In the genomic region with DNA sequence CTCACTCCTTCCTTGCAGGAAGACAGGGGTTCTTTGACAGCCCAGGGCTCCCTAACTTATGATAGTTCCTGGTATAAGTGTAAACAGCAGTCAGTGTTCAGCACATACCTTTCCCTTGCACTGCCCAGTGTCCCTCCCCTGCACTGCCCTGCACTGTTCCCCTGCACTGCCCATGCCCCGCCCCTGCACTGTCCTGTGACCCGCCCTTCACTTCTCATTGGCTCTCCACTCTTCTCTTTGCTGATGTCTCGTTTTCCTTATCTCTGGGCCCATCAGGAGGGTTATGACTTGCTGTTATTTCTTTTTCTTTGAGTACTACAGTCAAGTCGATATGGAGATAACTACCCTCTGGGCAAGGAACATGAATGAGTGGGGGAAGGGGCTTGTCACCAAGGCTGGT, we compare ENCODE assay signal across 14 mouse cellular contexts. TPM values are rescaled to one million over a fixed set of nuclear protein-coding genes. Genes with fewer than 3 reads are reported as not detected.
DNase-seq lines count a peak whose midpoint lies in the region; ATAC-seq and TF ChIP-seq lines count a peak whose summit lies in the region.
"Had no signal": no experiment of that assay in that cellular context is flagged by ENCODE, and none has a peak within 500 bp of the region (broad histone marks: within the 10 kb centered on the region; RNA-seq: fewer than 3 reads in every experiment).

No protein-coding gene starts in this region.

- H3K36me3 ChIP-seq in midbrain, embryonic 11.5 days (ENCODE audit: control insufficient read depth, insufficient read depth, low read length), result no peaks in the 10 kb centered on the region
- no peaks in the 10 kb centered on the region for H3K36me3 ChIP-seq in midbrain, postnatal 0 days (ENCODE audit: insufficient read depth, low read length)
- H3K36me3 ChIP-seq in liver, embryonic 12.5 days, result no peaks in the 10 kb centered on the region
- H3K36me3 ChIP-seq in stomach, embryonic 15.5 days, result no peaks in the 10 kb centered on the region
- H3K36me3 ChIP-seq: lung, embryonic 15.5 days had no signal

- no peak overlapping the region for H3K4me2 ChIP-seq in midbrain, embryonic 11.5 days
- no peak overlapping the region for H3K4me2 ChIP-seq in midbrain, postnatal 0 days (ENCODE audit: low read depth, low read length, poor library complexity, severe bottlenecking)
- H3K4me2 ChIP-seq in liver, embryonic 12.5 days, result no peak overlapping the region
- no peak overlapping the region for H3K4me2 ChIP-seq in stomach, embryonic 15.5 days
- H3K4me2 ChIP-seq: lung, embryonic 15.5 days had no signal

- ATAC-seq in midbrain, embryonic 11.5 days (ENCODE audit: low FRiP score), result peak; percentile 70
- ATAC-seq in midbrain, postnatal 0 days (ENCODE audit: low FRiP score), result no peak
- ATAC-seq in granulocyte monocyte progenitor cell, adult 5-6 weeks (replicated peaks; ENCODE audit: poor library complexity, severe bottlenecking), result peak; percentile 74
- ATAC-seq in liver, embryonic 12.5 days, result peak; percentile 82
- ATAC-seq in stomach, embryonic 15.5 days (ENCODE audit: insufficient read depth, low FRiP score, low read depth), result peak; percentile 79

- H3K27me3 ChIP-seq in midbrain, embryonic 11.5 days (ENCODE audit: control insufficient read depth, insufficient read depth, low read length), result no peaks in the 10 kb centered on the region
- no peaks in the 10 kb centered on the region for H3K27me3 ChIP-seq in midbrain, postnatal 0 days (ENCODE audit: insufficient read depth, low read length)
- no peaks in the 10 kb centered on the region; the same call in 1 of the 2 replicates for H3K27me3 ChIP-seq in liver, embryonic 12.5 days (replicated peaks)
- H3K27me3 ChIP-seq in stomach, embryonic 15.5 days (replicated peaks), result no peaks in the 10 kb centered on the region
- H3K27me3 ChIP-seq: lung, embryonic 15.5 days had no signal

- no peak for TF ChIP-seq CTCF in midbrain, postnatal 0 days (IDR thresholded peaks at IDR 0.05)

- H3K27ac ChIP-seq in midbrain, embryonic 11.5 days (ENCODE audit: low read depth, low read length), result no peak overlapping the region
- no peak overlapping the region for H3K27ac ChIP-seq in midbrain, postnatal 0 days (ENCODE audit: low read depth, low read length)
- no peak overlapping the region for H3K27ac ChIP-seq in liver, embryonic 12.5 days
- no peak overlapping the region for H3K27ac ChIP-seq in stomach, embryonic 15.5 days
- H3K27ac ChIP-seq: lung, embryonic 15.5 days had no signal

- DNase-seq in midbrain, embryonic 11.5 days (ENCODE audit: low spot score, missing footprints), result no peak
- DNase-seq in midbrain, postnatal 0 days (ENCODE audit: low spot score), result no peak
- no peak for DNase-seq in adipocyte (ENCODE audit: low spot score)
- no peak for DNase-seq in embryo, embryonic 9.5 days (ENCODE audit: extremely low spot score)
- DNase-seq: adrenal gland, postnatal 14 days; heart, adult 11 months; kidney, adult 18-20 months; right cerebral cortex, postnatal 25 days; thymus, postnatal 36 days had no signal

- no peak overlapping the region for H3K4me3 ChIP-seq in midbrain, embryonic 11.5 days (ENCODE audit: low read depth, low read length)
- H3K4me3 ChIP-seq in midbrain, postnatal 0 days (ENCODE audit: low read depth, low read length), result no peak overlapping the region
- no peak overlapping the region for H3K4me3 ChIP-seq in liver, embryonic 12.5 days
- no peak overlapping the region for H3K4me3 ChIP-seq in stomach, embryonic 15.5 days (replicated peaks)
- H3K4me3 ChIP-seq: lung, embryonic 15.5 days had no signal

- H3K4me1 ChIP-seq in midbrain, embryonic 11.5 days (ENCODE audit: control insufficient read depth, insufficient read depth, low read length), result peaks cover 8% of the 10 kb centered on the region; the same call in 1 of the 2 replicates
- H3K4me1 ChIP-seq in midbrain, postnatal 0 days (ENCODE audit: insufficient read depth, low read length), result no peaks in the 10 kb centered on the region
- H3K4me1 ChIP-seq in liver, embryonic 12.5 days, result peaks cover 7% of the 10 kb centered on the region; the same call in 1 of the 2 replicates
- no peaks in the 10 kb centered on the region for H3K4me1 ChIP-seq in stomach, embryonic 15.5 days
- H3K4me1 ChIP-seq: lung, embryonic 15.5 days had no signal

- H3K9ac ChIP-seq in midbrain, embryonic 11.5 days (ENCODE audit: low read length), result no peak overlapping the region
- H3K9ac ChIP-seq in midbrain, postnatal 0 days (replicated peaks; ENCODE audit: low read length, poor library complexity, severe bottlenecking), result no peak overlapping the region
- no peak overlapping the region for H3K9ac ChIP-seq in liver, embryonic 12.5 days
- H3K9ac ChIP-seq in stomach, embryonic 15.5 days, result no peak overlapping the region
- H3K9ac ChIP-seq: lung, embryonic 15.5 days had no signal

- WGBS in midbrain, embryonic 11.5 days, result 43% methylated on average over 4 of the region's 4 CpGs
- 45% methylated on average over 4 of the region's 4 CpGs for WGBS in midbrain, postnatal 0 days
- WGBS in liver, embryonic 12.5 days (ENCODE audit: insufficient replicate concordance), result 34% methylated on average over 4 of the region's 4 CpGs
- WGBS in stomach, embryonic 15.5 days, result 26% methylated on average over 4 of the region's 4 CpGs

- no peaks in the 10 kb centered on the region for H3K9me3 ChIP-seq in midbrain, embryonic 11.5 days (ENCODE audit: control insufficient read depth, low read length)
- no peaks in the 10 kb centered on the region for H3K9me3 ChIP-seq in midbrain, postnatal 0 days (ENCODE audit: low read length)
- no peaks in the 10 kb centered on the region for H3K9me3 ChIP-seq in liver, embryonic 12.5 days (replicated peaks)
- no peaks in the 10 kb centered on the region for H3K9me3 ChIP-seq in stomach, embryonic 15.5 days
- H3K9me3 ChIP-seq: lung, embryonic 15.5 days had no signal

RNA-seq across cellular contexts. Expression of a gene that starts 8.5 kb away (rescaled TPM):
- 0.26 and 0.82 TPM in 2 replicates for polyA plus RNA-seq in midbrain, embryonic 11.5 days (2014; fragmentation: Nextera tagmentation; extraction: Ambion mirVana)
- 1.4 TPM in 1 of 2 replicates, not detected in the other for total RNA-seq in midbrain, postnatal 0 days (2014; rRNA removed)
- 0.15 and 0.16 TPM in 2 replicates for polyA plus RNA-seq in midbrain, postnatal 0 days (2015; fragmentation: Nextera tagmentation; extraction: Ambion mirVana)
- not detected in 2 replicates for total RNA-seq in granulocyte monocyte progenitor cell, adult 5-6 weeks (2014; fragmentation: Nextera tagmentation)
- not detected in 2 replicates for total RNA-seq in granulocyte monocyte progenitor cell, adult 5-6 weeks (2017)
- polyA plus RNA-seq in liver, embryonic 12.5 days (2016; fragmentation: Nextera tagmentation; extraction: Ambion mirVana), result not detected in 2 replicates
- polyA plus RNA-seq in stomach, embryonic 15.5 days (2015; fragmentation: Nextera tagmentation; extraction: Ambion mirVana), result 0.17 and 0.51 TPM in 2 replicates
- total RNA-seq: adrenal gland, postnatal 14 days; monocyte, adult 5-6 weeks had no signal
- polyA plus RNA-seq: lung, embryonic 15.5 days had no signal

RNA-seq across cellular contexts. Expression of a gene that starts 30.6 kb away (rescaled TPM):
- 1,378 and 1,482 TPM in 2 replicates for polyA plus RNA-seq in midbrain, embryonic 11.5 days (2014; fragmentation: Nextera tagmentation; extraction: Ambion mirVana)
- 1,524 and 1,627 TPM in 2 replicates for total RNA-seq in midbrain, postnatal 0 days (2014; rRNA removed)
- polyA plus RNA-seq in midbrain, postnatal 0 days (2015; fragmentation: Nextera tagmentation; extraction: Ambion mirVana), result 876 and 966 TPM in 2 replicates
- total RNA-seq in granulocyte monocyte progenitor cell, adult 5-6 weeks (2014; fragmentation: Nextera tagmentation), result 2,951 and 3,504 TPM in 2 replicates
- 3,677 and 4,904 TPM in 2 replicates for total RNA-seq in granulocyte monocyte progenitor cell, adult 5-6 weeks (2017)
- 1,191 and 1,263 TPM in 2 replicates for polyA plus RNA-seq in liver, embryonic 12.5 days (2016; fragmentation: Nextera tagmentation; extraction: Ambion mirVana)
- 1,300 and 1,322 TPM in 2 replicates for polyA plus RNA-seq in stomach, embryonic 15.5 days (2015; fragmentation: Nextera tagmentation; extraction: Ambion mirVana)

RNA-seq across cellular contexts. Expression of a gene that starts 47.9 kb away (rescaled TPM):
- polyA plus RNA-seq in midbrain, embryonic 11.5 days (2014; fragmentation: Nextera tagmentation; extraction: Ambion mirVana), result 33.9 and 36.7 TPM in 2 replicates
- 46.6 and 60.0 TPM in 2 replicates for total RNA-seq in midbrain, postnatal 0 days (2014; rRNA removed)
- 35.3 and 37.8 TPM in 2 replicates for polyA plus RNA-seq in midbrain, postnatal 0 days (2015; fragmentation: Nextera tagmentation; extraction: Ambion mirVana)
- total RNA-seq in granulocyte monocyte progenitor cell, adult 5-6 weeks (2014; fragmentation: Nextera tagmentation), result 10.7 and 14.5 TPM in 2 replicates
- total RNA-seq in granulocyte monocyte progenitor cell, adult 5-6 weeks (2017), result 11.5 and 15.1 TPM in 2 replicates
- polyA plus RNA-seq in liver, embryonic 12.5 days (2016; fragmentation: Nextera tagmentation; extraction: Ambion mirVana), result 142 and 144 TPM in 2 replicates
- 32.3 and 37.6 TPM in 2 replicates for polyA plus RNA-seq in stomach, embryonic 15.5 days (2015; fragmentation: Nextera tagmentation; extraction: Ambion mirVana)
